Mouse (Mus musculus) monocyte, adult 5-6 weeks (primary cell): Measurements from ENCODE around the gene Gm10842. TPM values are rescaled to one million over a fixed set of nuclear protein-coding genes. Genes with fewer than 3 reads are reported as not detected.
A peak's percentile ranks its signal among the peaks of the same experiment; 100 is the strongest.

Experiments used
- ATAC-seq: fragments of 153-309, 156-312 bp; replicated peaks from 2 replicates; pipeline ENCODE4 v1.8.0; 2017; ENCODE audit warnings: mild to moderate bottlenecking; ENCODE audit not compliant: low TSS enrichment, insufficient number of reproducible peaks, severe bottlenecking, poor library complexity, low FRiP score
- total RNA-seq: library from RNA; stranded (forward); fragments of 200-1000, 200-491, 200-594 nt; gene quantifications from 3 replicates; pipeline ENCODE4 v1.2.3, GENCODE M21; 2017

Gm10842 gene
- total RNA-seq, 1 experiment from 2014 or later = not detected

DNA sequence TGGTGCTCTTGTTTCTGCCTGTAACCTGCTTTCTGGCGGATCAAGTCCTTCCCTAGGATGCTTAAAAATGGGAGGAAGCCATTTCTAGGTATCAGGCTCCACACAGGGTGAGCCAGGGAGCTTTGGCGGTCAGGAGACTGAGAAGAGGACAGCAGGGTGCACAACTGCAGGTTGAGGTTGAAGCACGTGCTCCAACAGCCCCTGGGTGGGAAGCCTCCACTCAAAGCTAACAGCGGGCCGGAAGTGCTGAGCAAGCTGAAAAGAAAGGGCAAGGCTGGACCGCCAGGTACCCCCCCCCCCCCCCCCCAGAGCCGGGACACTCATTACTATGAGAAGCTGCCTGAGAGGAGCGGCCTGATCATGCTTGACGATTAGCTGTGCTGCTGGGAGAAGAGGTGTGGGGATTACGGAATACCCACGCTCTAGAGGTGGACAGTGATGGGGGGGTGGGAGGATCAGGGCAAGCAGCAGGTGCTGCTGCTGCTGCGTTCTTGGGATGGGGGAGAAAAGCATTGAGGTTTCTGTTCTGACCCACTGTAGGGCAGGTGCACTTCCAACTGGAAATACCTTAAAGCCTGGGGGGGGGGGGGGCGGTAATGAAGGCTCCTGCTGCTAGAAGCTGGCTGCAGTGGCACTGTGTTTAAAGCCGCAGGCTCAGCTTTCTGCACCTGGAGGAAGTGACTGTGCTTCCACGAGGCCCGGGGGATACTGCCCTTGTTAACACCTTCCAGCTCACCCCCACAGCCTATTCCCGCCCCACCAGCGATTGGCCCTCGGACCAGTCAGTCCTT is 4.7 kb downstream of the Gm10842 start:
- ATAC-seq = no peak

- no peak for ATAC-seq
Measured at GRCm38 (mm10) chr11:105152017-105152300, 5.3 kb downstream of the Gm10842 start.

- peak; percentile 54; the same call in 1 of the 2 replicates for ATAC-seq
Measured at GRCm38 (mm10) chr11:105152357-105152899, 5.7 kb downstream of the Gm10842 start.

GRCm38 (mm10) chr11:105153068-105153833 is 6.6 kb downstream of the Gm10842 start:
- no peak for ATAC-seq

DNA sequence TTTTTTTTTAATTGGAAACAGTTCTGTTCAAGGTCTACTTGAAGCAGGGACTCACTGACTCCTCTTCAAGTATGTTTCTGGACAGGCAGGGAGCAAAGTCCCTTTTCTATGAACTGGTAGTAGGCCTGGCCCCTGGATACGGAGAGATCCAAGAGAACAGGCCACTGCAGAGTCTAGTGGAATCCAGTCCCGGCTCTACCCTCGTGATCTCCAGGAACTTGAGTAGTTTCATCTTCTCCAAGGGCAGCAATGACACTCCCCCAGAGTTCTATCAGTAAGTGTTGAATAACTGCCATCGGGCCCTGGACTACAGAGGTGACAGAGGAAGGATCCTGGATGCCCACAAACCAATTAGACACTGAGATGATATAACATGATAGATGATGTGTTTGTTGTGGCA is 9.2 kb downstream of the Gm10842 start:
- no peak for ATAC-seq

DNA sequence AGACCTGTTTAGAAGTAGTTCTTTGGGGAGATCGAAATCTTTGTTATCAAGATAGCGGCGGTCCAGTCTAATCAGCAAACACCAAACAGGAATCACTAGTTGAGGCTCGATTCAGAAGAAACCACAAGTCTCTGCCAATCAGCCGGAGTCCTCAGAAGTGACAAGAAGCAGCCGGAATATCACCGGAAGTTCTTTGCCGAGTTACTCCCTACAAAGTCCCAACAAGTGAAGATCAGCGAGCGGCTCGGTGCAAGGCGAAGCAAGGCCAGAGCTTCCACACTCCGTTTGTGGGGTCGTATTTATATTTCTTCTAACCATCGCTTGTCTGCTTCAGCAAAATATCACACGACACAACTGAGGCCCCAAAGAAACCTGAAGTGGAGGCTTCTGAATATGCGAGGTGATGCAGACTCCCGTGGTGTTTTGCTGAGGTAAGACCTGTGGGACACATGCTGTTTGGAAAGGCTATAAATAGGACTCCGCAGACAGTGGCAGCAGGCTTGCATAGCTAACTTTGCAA is 10.1 kb downstream of the Gm10842 start:
- no peak for ATAC-seq

DNA sequence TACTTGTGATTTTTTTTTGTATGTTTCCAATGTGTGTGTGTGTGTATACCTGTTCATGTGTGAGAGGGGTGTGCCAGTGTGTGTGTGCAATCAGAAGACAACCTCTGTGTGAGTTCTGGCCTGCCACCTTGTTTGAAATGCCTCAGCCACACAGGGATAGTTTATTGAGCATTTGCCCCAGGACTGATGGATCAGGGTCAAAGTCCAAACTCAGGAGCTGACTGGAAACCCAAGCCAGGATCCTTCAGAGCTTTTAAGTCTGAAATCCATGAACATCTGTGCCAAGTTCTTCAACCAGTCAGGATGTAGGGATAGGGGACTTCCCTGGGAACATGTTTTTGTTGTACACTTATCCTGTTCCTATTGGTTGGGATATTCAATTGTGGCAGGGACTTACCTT is 11.4 kb downstream of the Gm10842 start:
- ATAC-seq = no peak

- ATAC-seq = no peak
Measured at GRCm38 (mm10) chr11:105159673-105160360, 13.1 kb downstream of the Gm10842 start.

GRCm38 (mm10) chr11:105161411-105161810 is 14.7 kb downstream of the Gm10842 start:
- ATAC-seq = no peak

DNA sequence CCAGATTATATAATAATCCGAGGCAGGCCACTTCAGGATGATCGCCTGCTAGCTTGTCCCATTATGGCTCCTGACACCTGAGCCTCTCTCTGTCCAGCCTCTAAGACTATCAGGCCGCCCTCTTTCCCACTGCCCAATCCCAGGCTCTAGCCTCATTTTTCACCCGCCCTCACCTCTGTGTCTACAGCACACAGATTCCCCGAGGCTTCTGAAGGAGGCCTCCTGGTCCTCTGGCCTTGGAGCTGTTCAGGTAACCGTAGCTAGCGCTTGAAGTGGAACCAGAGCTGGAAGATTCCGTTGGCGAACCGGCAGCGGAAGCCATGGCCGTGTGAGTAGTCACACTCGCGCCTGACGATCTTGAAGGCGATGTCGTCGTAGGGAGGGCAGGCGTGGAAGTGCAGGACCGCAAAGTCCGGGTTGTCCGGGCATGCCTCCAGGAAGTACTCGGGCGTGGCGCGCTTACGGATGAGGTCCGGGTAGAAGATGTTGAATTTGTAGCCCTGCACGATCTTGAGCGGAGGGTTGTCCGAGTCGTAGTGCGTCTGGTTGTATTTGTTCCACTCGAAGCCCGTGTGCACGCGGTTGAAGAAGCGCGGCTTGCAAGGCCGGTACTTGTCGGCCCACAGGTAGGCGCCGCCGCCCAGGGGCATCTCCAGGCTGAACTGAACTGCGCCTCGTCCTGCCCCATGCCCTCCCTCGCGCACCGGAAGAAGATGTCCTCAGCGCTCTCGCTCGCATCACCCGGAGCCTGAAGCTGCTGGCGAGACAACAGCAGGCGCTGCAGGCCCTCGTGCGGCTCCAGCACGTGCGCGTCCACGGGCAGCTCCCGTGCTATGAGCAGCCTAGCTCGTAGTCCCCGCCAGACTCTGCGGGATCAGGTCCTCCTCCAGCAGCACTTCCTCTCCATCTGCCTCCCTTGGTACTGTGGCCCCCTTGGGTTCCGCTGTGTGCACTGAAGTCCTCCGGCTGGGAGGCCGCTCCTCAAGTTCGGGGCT is 18.1 kb downstream of the Gm10842 start:
- ATAC-seq = no peak

GRCm38 (mm10) chr11:105166780-105167179 is 20.1 kb downstream of the Gm10842 start:
- no peak for ATAC-seq

- no peak for ATAC-seq
Measured at GRCm38 (mm10) chr11:105178516-105178915, 31.8 kb downstream of the Gm10842 start, which contains the start of gene Tlk2. Tlk2 (plus strand) TSS chr11:105178807.

- ATAC-seq = no peak
Measured at GRCm38 (mm10) chr11:105179523-105179922, 32.8 kb downstream of the Gm10842 start.

DNA sequence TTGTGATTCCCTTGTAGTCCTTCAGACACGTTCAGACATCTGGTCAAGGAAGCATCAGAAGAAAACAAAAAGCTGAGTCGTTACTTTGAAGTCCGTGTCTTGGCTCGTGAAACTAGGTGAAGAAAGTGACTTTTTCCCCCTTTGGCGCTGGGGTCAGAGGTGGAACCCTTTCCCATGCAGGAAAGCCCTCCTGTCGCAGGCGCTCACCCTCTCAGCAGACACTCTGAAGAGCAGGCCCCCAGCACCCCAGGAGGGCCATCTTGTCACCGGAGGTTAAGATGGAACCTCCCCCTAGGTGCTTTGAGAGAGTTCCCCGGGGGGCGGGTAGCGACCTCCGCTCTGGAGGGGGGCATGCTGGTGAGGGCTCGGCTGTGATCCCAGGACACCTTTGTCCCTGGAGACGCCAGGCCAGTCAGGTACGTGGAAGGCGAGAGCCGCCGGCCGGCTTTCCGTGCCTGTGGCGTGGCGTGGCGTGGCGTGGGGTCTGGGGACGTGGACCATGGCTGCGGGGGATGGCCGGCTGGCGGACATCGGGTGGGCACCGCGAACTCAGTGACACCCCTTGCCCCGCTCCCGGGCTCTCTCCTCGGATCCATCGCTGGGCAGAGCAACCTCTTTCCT is 33.9 kb downstream of the Gm10842 start:
- ATAC-seq = peak; percentile 24; the same call in 1 of the 2 replicates

GRCm38 (mm10) chr11:105181126-105181637 is 34.5 kb downstream of the Gm10842 start:
- ATAC-seq = peak; percentile 70

GRCm38 (mm10) chr11:105181689-105182460 is 35.2 kb downstream of the Gm10842 start:
- ATAC-seq = no peak

- ATAC-seq = no peak
Measured at GRCm38 (mm10) chr11:105182461-105182855, 35.8 kb downstream of the Gm10842 start.
